Mouse (Mus musculus): ENCODE measurements around the gene Gm21876. TPM values are rescaled to one million over a fixed set of nuclear protein-coding genes. Genes with fewer than 3 reads are reported as not detected.

The Gm21876 gene
- total and polyA plus RNA-seq, 3 experiments, result not detected

Other genes with a start within 250 kb of the Gm21876 start
- 2.0 and 2.6 TPM in 2 replicates for gene Cfp, start 244.1 kb downstream of the Gm21876 start, total RNA-seq (2012; rRNA removed)
- 10 to 100 TPM in 1 of 2 experiments, not detected in 1; 11.4 TPM for gene Cfp, start 244.1 kb downstream of the Gm21876 start, polyA plus RNA-seq (2012; ENCODE audit: insufficient read depth in 1 of 2, insufficient read length in 2 of 2, low read depth in 1 of 2, low replicate concordance in 2 of 2, missing spikeins in 1 of 2)
- gene Elk1, start 225.0 kb downstream of the Gm21876 start, total RNA-seq (2012; rRNA removed), result 5.4 and 6.1 TPM in 2 replicates
- gene Elk1, start 225.0 kb downstream of the Gm21876 start, polyA plus RNA-seq (2012; ENCODE audit: insufficient read depth in 1 of 2, insufficient read length in 2 of 2, low read depth in 1 of 2, low replicate concordance in 2 of 2, missing spikeins in 1 of 2), result 10 to 100 TPM in 1 of 2 experiments, not detected in 1; 12.5 TPM
- 62.3 and 78.8 TPM in 2 replicates for gene Uxt, start 213.6 kb downstream of the Gm21876 start, total RNA-seq (2012; rRNA removed)
- gene Uxt, start 213.6 kb downstream of the Gm21876 start, polyA plus RNA-seq (2012; ENCODE audit: insufficient read depth in 1 of 2, insufficient read length in 2 of 2, low read depth in 1 of 2, low replicate concordance in 2 of 2, missing spikeins in 1 of 2), result 10 to 100 TPM in 1 of 2 experiments, not detected in 1; 88.8 TPM
- gene Zfp182, start 113.3 kb downstream of the Gm21876 start, total RNA-seq (2012; rRNA removed), result 5.1 and 5.7 TPM in 2 replicates
- gene Zfp182, start 113.3 kb downstream of the Gm21876 start, polyA plus RNA-seq (2012; ENCODE audit: insufficient read depth in 1 of 2, insufficient read length in 2 of 2, low read depth in 1 of 2, low replicate concordance in 2 of 2, missing spikeins in 1 of 2), result 1 to 10 TPM in 1 of 2 experiments, not detected in 1; 4.5 TPM
- gene Spaca5, start 107.2 kb downstream of the Gm21876 start, total RNA-seq (2012; rRNA removed), result not detected in 2 replicates
- gene Spaca5, start 107.2 kb downstream of the Gm21876 start, polyA plus RNA-seq (2012; ENCODE audit: insufficient read depth in 1 of 2, insufficient read length in 2 of 2, low read depth in 1 of 2, low replicate concordance in 2 of 2, missing spikeins in 1 of 2), result not detected
- gene Zfp300, start 86.1 kb downstream of the Gm21876 start, total RNA-seq (2012; rRNA removed), result not detected in 2 replicates
- not detected for gene Zfp300, start 86.1 kb downstream of the Gm21876 start, polyA plus RNA-seq (2012; ENCODE audit: insufficient read depth in 1 of 2, insufficient read length in 2 of 2, low read depth in 1 of 2, low replicate concordance in 2 of 2, missing spikeins in 1 of 2)
- not detected in 2 replicates for gene Ssxa1, start 59.8 kb downstream of the Gm21876 start, total RNA-seq (2012; rRNA removed)
- not detected for gene Ssxa1, start 59.8 kb downstream of the Gm21876 start, polyA plus RNA-seq (2012; ENCODE audit: insufficient read depth in 1 of 2, insufficient read length in 2 of 2, low read depth in 1 of 2, low replicate concordance in 2 of 2, missing spikeins in 1 of 2)